In genomic region chr2:139589905-139590304, GRCm38 (mm10) we compare ENCODE assay signal across 8 mouse cellular contexts.
A peak's percentile ranks its signal among the peaks of the same experiment; 100 is the strongest.
DNase-seq lines count a peak whose midpoint lies in the region; ATAC-seq and TF ChIP-seq lines count a peak whose summit lies in the region.

No protein-coding gene starts in this region.

- H3K36me3 ChIP-seq in forebrain, embryonic 11.5 days (ENCODE audit: control insufficient read depth, insufficient read depth, low read length), result no peaks in the 10 kb centered on the region
- H3K36me3 ChIP-seq in forebrain, embryonic 16.5 days (ENCODE audit: control insufficient read depth, insufficient read depth), result no peaks in the 10 kb centered on the region
- no peaks in the 10 kb centered on the region for H3K36me3 ChIP-seq in neural tube, embryonic 15.5 days
- H3K36me3 ChIP-seq in kidney, adult 2 months (ENCODE audit: control insufficient read depth, insufficient read depth, low read length), result no peaks in the 10 kb centered on the region
- no peaks in the 10 kb centered on the region for H3K36me3 ChIP-seq in lung, embryonic 15.5 days

- peak; percentile 55; the same call in 1 of the 2 replicates for ATAC-seq in forebrain, embryonic 11.5 days (replicated peaks; ENCODE audit: low FRiP score)
- no peak for ATAC-seq in forebrain, embryonic 16.5 days
- no peak for ATAC-seq in neural tube, embryonic 15.5 days (ENCODE audit: low FRiP score)
- peak; percentile 33; the same call in 1 of the 2 replicates for ATAC-seq in lung, embryonic 15.5 days (ENCODE audit: borderline replicate concordance, extremely low read depth, low FRiP score, low TSS enrichment)

- H3K27me3 ChIP-seq in forebrain, embryonic 11.5 days (ENCODE audit: control insufficient read depth, insufficient read depth, low read length), result no peaks in the 10 kb centered on the region
- no peaks in the 10 kb centered on the region for H3K27me3 ChIP-seq in forebrain, embryonic 16.5 days (replicated peaks; ENCODE audit: control insufficient read depth, insufficient read depth, low read length)
- no peaks in the 10 kb centered on the region for H3K27me3 ChIP-seq in neural tube, embryonic 15.5 days (replicated peaks)
- H3K27me3 ChIP-seq in kidney, adult 2 months (replicated peaks; ENCODE audit: control insufficient read depth, insufficient read depth, low read length), result no peaks in the 10 kb centered on the region
- no peaks in the 10 kb centered on the region for H3K27me3 ChIP-seq in lung, embryonic 15.5 days

- H3K4me2 ChIP-seq in forebrain, embryonic 11.5 days (ENCODE audit: low read depth, low read length, severe bottlenecking), result no peak overlapping the region
- H3K4me2 ChIP-seq in forebrain, embryonic 16.5 days (ENCODE audit: low read length), result no peak overlapping the region
- H3K4me2 ChIP-seq in neural tube, embryonic 15.5 days, result no peak overlapping the region
- H3K4me2 ChIP-seq in lung, embryonic 15.5 days, result no peak overlapping the region

- TF ChIP-seq CTCF in kidney, adult 2 months (conservative IDR thresholded peaks at IDR 0.05; ENCODE audit: insufficient read depth, insufficient read length, low read depth, low read length), result peak; percentile 59

- TF ChIP-seq POLR2A in kidney, adult 2 months (IDR thresholded peaks at IDR 0.05; ENCODE audit: low read depth, low read length), result no peak

- peak; percentile 70 for DNase-seq in forebrain, embryonic 11.5 days (ENCODE audit: low spot score)
- peak; percentile 60 for DNase-seq in neural tube, embryonic 10.5 days (ENCODE audit: extremely low spot score, low spot score)
- DNase-seq in cerebellum, adult 8-10 months, result peak; percentile 48
- DNase-seq in kidney, adult 2 months, result peak; percentile 46
- peak; percentile 22 for DNase-seq in telencephalon, adult 2 months (ENCODE audit: low read depth, low spot score)

- H3K4me3 ChIP-seq in forebrain, embryonic 11.5 days (ENCODE audit: low read depth, low read length), result no peak overlapping the region
- no peak overlapping the region for H3K4me3 ChIP-seq in forebrain, embryonic 16.5 days (replicated peaks; ENCODE audit: low read length)
- no peak overlapping the region for H3K4me3 ChIP-seq in neural tube, embryonic 15.5 days (replicated peaks)
- H3K4me3 ChIP-seq in kidney, adult 2 months (ENCODE audit: insufficient read depth, low read depth, low read length), result no peak overlapping the region
- no peak overlapping the region for H3K4me3 ChIP-seq in lung, embryonic 15.5 days

- H3K9ac ChIP-seq in forebrain, embryonic 11.5 days (ENCODE audit: low read length), result no peak overlapping the region
- H3K9ac ChIP-seq in forebrain, embryonic 16.5 days (replicated peaks; ENCODE audit: low read depth, low read length), result no peak overlapping the region
- no peak overlapping the region for H3K9ac ChIP-seq in neural tube, embryonic 15.5 days (replicated peaks)
- H3K9ac ChIP-seq in lung, embryonic 15.5 days, result no peak overlapping the region

- H3K4me1 ChIP-seq in forebrain, embryonic 11.5 days (replicated peaks; ENCODE audit: control insufficient read depth, insufficient read depth, low read length), result no peaks in the 10 kb centered on the region
- no peaks in the 10 kb centered on the region for H3K4me1 ChIP-seq in forebrain, embryonic 16.5 days (replicated peaks; ENCODE audit: control insufficient read depth, insufficient read depth, low read length)
- no peaks in the 10 kb centered on the region for H3K4me1 ChIP-seq in neural tube, embryonic 15.5 days
- no peaks in the 10 kb centered on the region for H3K4me1 ChIP-seq in kidney, adult 2 months (ENCODE audit: control insufficient read depth, insufficient read depth, low read length)
- no peaks in the 10 kb centered on the region for H3K4me1 ChIP-seq in lung, embryonic 15.5 days

- no peaks in the 10 kb centered on the region for H3K9me3 ChIP-seq in forebrain, embryonic 11.5 days (ENCODE audit: control insufficient read depth, low read length)
- no peaks in the 10 kb centered on the region for H3K9me3 ChIP-seq in forebrain, embryonic 16.5 days (ENCODE audit: control insufficient read depth, low read length)
- H3K9me3 ChIP-seq in neural tube, embryonic 15.5 days (replicated peaks), result no peaks in the 10 kb centered on the region
- H3K9me3 ChIP-seq in lung, embryonic 15.5 days, result no peaks in the 10 kb centered on the region

- WGBS in forebrain, embryonic 11.5 days, result 44% methylated on average over 4 of the region's 4 CpGs
- WGBS in forebrain, embryonic 16.5 days, result 43% methylated on average over 4 of the region's 4 CpGs
- WGBS in neural tube, embryonic 15.5 days, result 46% methylated on average over 4 of the region's 4 CpGs
- WGBS in kidney, adult 2 months, result 48% methylated on average over 4 of the region's 4 CpGs
- WGBS in lung, embryonic 15.5 days, result 57% methylated on average over 4 of the region's 4 CpGs

- H3K27ac ChIP-seq in forebrain, embryonic 11.5 days (ENCODE audit: low read depth, low read length), result no peak overlapping the region
- H3K27ac ChIP-seq in forebrain, embryonic 16.5 days (ENCODE audit: low read length), result no peak overlapping the region
- H3K27ac ChIP-seq in neural tube, embryonic 15.5 days (replicated peaks), result no peak overlapping the region
- no peak overlapping the region for H3K27ac ChIP-seq in kidney, adult 2 months (ENCODE audit: insufficient read depth, low read depth, low read length)
- H3K27ac ChIP-seq in lung, embryonic 15.5 days, result no peak overlapping the region

Comparison
In these comparisons a context has a peak if more than half of its experiments do, and no peak if none do; other contexts are left out.
1. ATAC-seq: peak in forebrain, embryonic 11.5 days (single experiment) and lung, embryonic 15.5 days (single experiment); none in forebrain, embryonic 16.5 days (single experiment) and neural tube, embryonic 15.5 days (single experiment).
2. Peak in every context shown above with its lines, with median percentiles within 50 percentile points of each other: DNase-seq.